Comparison of ENCODE assay signal across 8 mouse cellular contexts in the genomic region with DNA sequence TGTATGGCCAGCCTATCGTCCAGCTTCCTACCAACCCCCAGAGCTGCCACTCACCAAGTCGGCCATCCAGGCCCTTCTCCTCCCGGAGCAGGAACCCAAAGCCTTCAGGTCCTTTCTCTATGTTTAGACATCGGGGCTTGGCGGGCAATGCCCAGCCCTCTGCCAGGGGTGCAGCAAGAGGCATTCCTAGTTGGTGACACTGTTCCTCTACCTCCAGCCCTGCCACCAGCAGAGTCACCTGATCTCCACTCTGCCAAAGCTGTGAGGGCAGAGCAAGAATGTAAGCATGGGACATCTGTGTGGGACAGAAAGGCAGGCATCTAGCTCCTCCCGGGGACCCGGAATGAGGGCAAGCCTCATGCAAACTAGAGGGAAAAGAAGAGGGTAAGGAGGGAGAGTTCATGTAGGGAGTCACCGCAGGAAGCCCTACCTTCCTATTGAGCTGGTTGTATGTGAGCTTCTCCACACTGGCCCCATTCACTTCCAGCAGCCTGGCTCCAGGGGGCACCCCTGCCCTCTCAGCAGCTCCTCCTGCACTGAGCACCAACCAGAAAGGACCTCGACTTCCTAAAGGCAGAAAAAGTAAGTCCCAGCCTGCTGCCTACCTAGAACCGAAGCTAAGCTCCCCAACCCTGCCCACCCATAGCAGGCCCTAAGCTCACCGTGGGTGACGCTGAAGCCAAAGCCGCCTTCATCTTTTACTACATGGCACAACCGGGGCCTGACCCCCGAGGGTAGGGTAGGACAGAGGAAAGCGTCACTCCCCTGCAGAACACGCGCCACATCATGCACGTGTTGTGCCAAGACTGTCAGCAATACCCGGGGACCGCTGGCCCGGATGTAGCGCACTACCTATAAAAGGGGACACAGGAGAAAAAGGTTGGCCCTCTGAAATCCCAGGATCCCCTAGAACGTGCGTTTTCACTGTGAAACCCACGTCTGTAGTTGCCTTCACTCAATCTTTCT. TPM values are rescaled to one million over a fixed set of nuclear protein-coding genes. Genes with fewer than 3 reads are reported as not detected.
DNase-seq lines count a peak whose midpoint lies in the region; ATAC-seq lines count a peak whose summit lies in the region.

No protein-coding gene starts in this region.

- no peak overlapping the region for H3K4me3 ChIP-seq in heart, embryonic 15.5 days
- H3K4me3 ChIP-seq in liver, embryonic 16.5 days (ENCODE audit: low read depth, low read length): no peak overlapping the region
- no peak overlapping the region for H3K4me3 ChIP-seq in neural tube, embryonic 12.5 days

- H3K9me3 ChIP-seq in heart, embryonic 15.5 days (replicated peaks): no peaks in the 10 kb centered on the region
- H3K9me3 ChIP-seq in liver, embryonic 16.5 days (replicated peaks; ENCODE audit: control insufficient read depth, low read length): no peaks in the 10 kb centered on the region
- no peaks in the 10 kb centered on the region for H3K9me3 ChIP-seq in neural tube, embryonic 12.5 days

- H3K9ac ChIP-seq in heart, embryonic 15.5 days: no peak overlapping the region
- H3K9ac ChIP-seq in liver, embryonic 16.5 days (ENCODE audit: low read depth, low read length): no peak overlapping the region
- H3K9ac ChIP-seq in neural tube, embryonic 12.5 days: no peak overlapping the region

- peak; percentile 47 to 54 for DNase-seq in B cell, adult 2 months
- DNase-seq in adrenal gland, adult (ENCODE audit: inconsistent age in 2 of 2, low spot score in 1 of 2): peak; percentile 80 to 89
- peak; percentile 84 for DNase-seq in kidney, postnatal 10 days
- peak; percentile 77 for DNase-seq in testis, postnatal 10 days (ENCODE audit: low spot score)

- WGBS in heart, embryonic 15.5 days: 38% methylated on average over 26 of the region's 26 CpGs
- WGBS in liver, embryonic 16.5 days (ENCODE audit: insufficient replicate concordance): 40% methylated on average over 26 of the region's 26 CpGs
- WGBS in neural tube, embryonic 12.5 days: 51% methylated on average over 26 of the region's 26 CpGs

- H3K4me1 ChIP-seq in heart, embryonic 15.5 days (replicated peaks): peaks cover 8% of the 10 kb centered on the region
- peaks cover 5% of the 10 kb centered on the region for H3K4me1 ChIP-seq in liver, embryonic 16.5 days (ENCODE audit: control insufficient read depth, low read depth, low read length)
- H3K4me1 ChIP-seq in neural tube, embryonic 12.5 days: peaks cover 13% of the 10 kb centered on the region

- peak overlapping the region; percentile 44 for H3K4me2 ChIP-seq in heart, embryonic 15.5 days
- peak overlapping the region; percentile 26; the same call in 1 of the 2 replicates for H3K4me2 ChIP-seq in liver, embryonic 16.5 days (ENCODE audit: low read depth, low read length)
- H3K4me2 ChIP-seq in neural tube, embryonic 12.5 days (replicated peaks): peak overlapping the region; percentile 22; the same call in 1 of the 2 replicates

- H3K36me3 ChIP-seq in heart, embryonic 15.5 days: no peaks in the 10 kb centered on the region
- H3K36me3 ChIP-seq in liver, embryonic 16.5 days (ENCODE audit: control insufficient read depth, insufficient read depth): no peaks in the 10 kb centered on the region
- no peaks in the 10 kb centered on the region for H3K36me3 ChIP-seq in neural tube, embryonic 12.5 days

- H3K27ac ChIP-seq in heart, embryonic 15.5 days: no peak overlapping the region
- no peak overlapping the region for H3K27ac ChIP-seq in liver, embryonic 16.5 days (ENCODE audit: low read length)
- H3K27ac ChIP-seq in neural tube, embryonic 12.5 days: no peak overlapping the region

- H3K27me3 ChIP-seq in heart, embryonic 15.5 days: peaks cover 11% of the 10 kb centered on the region; the same call in 1 of the 2 replicates
- no peaks in the 10 kb centered on the region for H3K27me3 ChIP-seq in liver, embryonic 16.5 days (ENCODE audit: control insufficient read depth, insufficient read depth, low read depth, low read length)
- no peaks in the 10 kb centered on the region for H3K27me3 ChIP-seq in neural tube, embryonic 12.5 days (replicated peaks)

- peak; percentile 41; the same call in 1 of the 2 replicates for ATAC-seq in erythroblast, adult 5-6 weeks (replicated peaks; ENCODE audit: low FRiP score, poor library complexity, severe bottlenecking)
- peak; percentile 87 for ATAC-seq in heart, embryonic 15.5 days (replicated peaks; ENCODE audit: insufficient number of reproducible peaks, insufficient read depth, low FRiP score, low read depth)
- ATAC-seq in liver, embryonic 16.5 days (ENCODE audit: low read depth): peak; percentile 69
- 0 out of 2 replicates have a peak, but pooled peaks have one; percentile 63 for ATAC-seq in neural tube, embryonic 12.5 days (ENCODE audit: low FRiP score, low read depth)

RNA-seq across cellular contexts. Expression of gene Pdzd3, which starts 1.8 kb away (rescaled TPM):
- not detected in 2 replicates for total RNA-seq in erythroblast, adult 5-6 weeks (2015; ENCODE audit: low replicate concordance)
- total RNA-seq in erythroblast, adult 5-6 weeks (2017; ENCODE audit: low replicate concordance): not detected in 2 replicates
- polyA plus RNA-seq in heart, embryonic 15.5 days (2015; fragmentation: Nextera tagmentation; extraction: Ambion mirVana): 0.13 TPM in 1 of 2 replicates, not detected in the other
- 0.04 and 0.14 TPM in 2 replicates for polyA plus RNA-seq in liver, embryonic 16.5 days (2015; fragmentation: Nextera tagmentation; extraction: Ambion mirVana)
- 0.09 and 0.14 TPM in 2 replicates for polyA plus RNA-seq in neural tube, embryonic 12.5 days (2016; fragmentation: Nextera tagmentation; extraction: Ambion mirVana)

RNA-seq across cellular contexts. Expression of gene Ccdc153, which starts 9.0 kb away (rescaled TPM):
- total RNA-seq in erythroblast, adult 5-6 weeks (2015; ENCODE audit: low replicate concordance): not detected in 2 replicates
- not detected in 2 replicates for total RNA-seq in erythroblast, adult 5-6 weeks (2017; ENCODE audit: low replicate concordance)
- polyA plus RNA-seq in heart, embryonic 15.5 days (2015; fragmentation: Nextera tagmentation; extraction: Ambion mirVana): 0.28 and 0.52 TPM in 2 replicates
- polyA plus RNA-seq in liver, embryonic 16.5 days (2015; fragmentation: Nextera tagmentation; extraction: Ambion mirVana): not detected in 2 replicates
- polyA plus RNA-seq in neural tube, embryonic 12.5 days (2016; fragmentation: Nextera tagmentation; extraction: Ambion mirVana): not detected in 2 replicates

RNA-seq across cellular contexts. Expression of gene Cbl, which starts 15.6 kb away (rescaled TPM):
- 43.7 and 46.9 TPM in 2 replicates for total RNA-seq in erythroblast, adult 5-6 weeks (2015; ENCODE audit: low replicate concordance)
- total RNA-seq in erythroblast, adult 5-6 weeks (2017; ENCODE audit: low replicate concordance): 14.6 and 35.3 TPM in 2 replicates
- 10.7 and 14.8 TPM in 2 replicates for polyA plus RNA-seq in heart, embryonic 15.5 days (2015; fragmentation: Nextera tagmentation; extraction: Ambion mirVana)
- 4.4 and 5.0 TPM in 2 replicates for polyA plus RNA-seq in liver, embryonic 16.5 days (2015; fragmentation: Nextera tagmentation; extraction: Ambion mirVana)
- polyA plus RNA-seq in neural tube, embryonic 12.5 days (2016; fragmentation: Nextera tagmentation; extraction: Ambion mirVana): 22.1 and 25.5 TPM in 2 replicates

RNA-seq across cellular contexts. Expression of gene Nlrx1, which starts 18.9 kb away (rescaled TPM):
- total RNA-seq in erythroblast, adult 5-6 weeks (2015; ENCODE audit: low replicate concordance): 2.7 and 5.6 TPM in 2 replicates
- total RNA-seq in erythroblast, adult 5-6 weeks (2017; ENCODE audit: low replicate concordance): 0.98 and 11.2 TPM in 2 replicates
- polyA plus RNA-seq in heart, embryonic 15.5 days (2015; fragmentation: Nextera tagmentation; extraction: Ambion mirVana): 7.3 and 9.2 TPM in 2 replicates
- 4.3 and 5.0 TPM in 2 replicates for polyA plus RNA-seq in liver, embryonic 16.5 days (2015; fragmentation: Nextera tagmentation; extraction: Ambion mirVana)
- 3.7 and 3.8 TPM in 2 replicates for polyA plus RNA-seq in neural tube, embryonic 12.5 days (2016; fragmentation: Nextera tagmentation; extraction: Ambion mirVana)

RNA-seq across cellular contexts. Expression of gene Abcg4, which starts 39.0 kb away (rescaled TPM):
- total RNA-seq in erythroblast, adult 5-6 weeks (2015; ENCODE audit: low replicate concordance): 20.8 and 24.2 TPM in 2 replicates
- total RNA-seq in erythroblast, adult 5-6 weeks (2017; ENCODE audit: low replicate concordance): 18.1 and 18.8 TPM in 2 replicates
- 1.5 and 2.8 TPM in 2 replicates for polyA plus RNA-seq in heart, embryonic 15.5 days (2015; fragmentation: Nextera tagmentation; extraction: Ambion mirVana)
- polyA plus RNA-seq in liver, embryonic 16.5 days (2015; fragmentation: Nextera tagmentation; extraction: Ambion mirVana): 16.0 and 17.9 TPM in 2 replicates
- polyA plus RNA-seq in neural tube, embryonic 12.5 days (2016; fragmentation: Nextera tagmentation; extraction: Ambion mirVana): 12.2 and 13.8 TPM in 2 replicates
